Mouse (Mus musculus): Measurements from ENCODE around the gene Dock4. TPM values are rescaled to one million over a fixed set of nuclear protein-coding genes. Genes with fewer than 3 reads are reported as not detected.
A peak's percentile ranks its signal among the peaks of the same experiment; 100 is the strongest.

Dock4 gene
- total RNA-seq, 2 experiments from 2014 or later = 11.2 to 11.7 TPM

- DNase-seq = no peak
- intact Hi-C loops (cut with DNase I) = loop anchor here (5.0 kb wide), 1 partner anchor 176 kb away; no protein-coding TSS in a partner anchor
Observed at GRCm38 (mm10) chr12:40501141-40501540, 55.4 kb downstream of the Dock4 start.

GRCm38 (mm10) chr12:40503520-40503919 is 57.8 kb downstream of the Dock4 start:
- intact Hi-C loops (cut with DNase I) = loop anchor here (5.0 kb wide), 1 partner anchor 174 kb away; no protein-coding TSS in a partner anchor
- DNase-seq = no peak

- intact Hi-C loops (cut with DNase I) = loop anchor here (5.0 kb wide), 1 partner anchor 173 kb away; no protein-coding TSS in a partner anchor
- DNase-seq = no peak
Observed at GRCm38 (mm10) chr12:40504687-40505086, 58.9 kb downstream of the Dock4 start.

GRCm38 (mm10) chr12:40507823-40508390 is 62.2 kb downstream of the Dock4 start:
- intact Hi-C loops (cut with DNase I) = no loop called here
- DNase-seq = no peak

- no peak for DNase-seq
Observed at GRCm38 (mm10) chr12:40508416-40508815, 62.7 kb downstream of the Dock4 start.

GRCm38 (mm10) chr12:40511643-40512369 is 66.1 kb downstream of the Dock4 start:
- no peak for DNase-seq
- intact Hi-C loops (cut with DNase I) = no loop called here

More at GRCm38 (mm10) chr12:40508416-40508815, 62.7 kb downstream of the Dock4 start:
- intact Hi-C loops (cut with DNase I) = no loop called here

- DNase-seq = no peak
- intact Hi-C loops (cut with DNase I) = no loop called here
Observed at GRCm38 (mm10) chr12:40512370-40512693, 66.6 kb downstream of the Dock4 start.

GRCm38 (mm10) chr12:40512994-40513393 is 67.2 kb downstream of the Dock4 start:
- intact Hi-C loops (cut with DNase I) = no loop called here
- DNase-seq = no peak

GRCm38 (mm10) chr12:40514021-40514420 is 68.3 kb downstream of the Dock4 start:
- no peak for DNase-seq
- intact Hi-C loops (cut with DNase I) = no loop called here

GRCm38 (mm10) chr12:40522468-40522867 is 76.7 kb downstream of the Dock4 start:
- intact Hi-C loops (cut with DNase I) = loop anchor here (5.0 kb wide), 1 partner anchor 35 kb away; no protein-coding TSS in a partner anchor
- DNase-seq = no peak

GRCm38 (mm10) chr12:40523020-40523419 is 77.3 kb downstream of the Dock4 start:
- intact Hi-C loops (cut with DNase I) = loop anchor here (5.0 kb wide), 1 partner anchor 34 kb away; no protein-coding TSS in a partner anchor
- no peak for DNase-seq

- peak in 1 of 2 experiments; percentile 27 for DNase-seq
- intact Hi-C loops (cut with DNase I) = no loop called here
Observed at GRCm38 (mm10) chr12:40525045-40525444, 79.3 kb downstream of the Dock4 start.

GRCm38 (mm10) chr12:40535655-40536618 is 90.2 kb downstream of the Dock4 start:
- intact Hi-C loops (cut with DNase I) = no loop called here
- peak; percentile 26 to 37 for DNase-seq

GRCm38 (mm10) chr12:40537826-40538225 is 92.1 kb downstream of the Dock4 start:
- DNase-seq = no peak
- intact Hi-C loops (cut with DNase I) = no loop called here

GRCm38 (mm10) chr12:40538318-40538717 is 92.6 kb downstream of the Dock4 start:
- intact Hi-C loops (cut with DNase I) = no loop called here
- no peak for DNase-seq

GRCm38 (mm10) chr12:40538780-40539179 is 93.0 kb downstream of the Dock4 start:
- intact Hi-C loops (cut with DNase I) = no loop called here
- no peak for DNase-seq

GRCm38 (mm10) chr12:40544273-40544672 is 98.5 kb downstream of the Dock4 start:
- intact Hi-C loops (cut with DNase I) = no loop called here
- DNase-seq = no peak

GRCm38 (mm10) chr12:40546827-40547226 is 101.1 kb downstream of the Dock4 start:
- intact Hi-C loops (cut with DNase I) = no loop called here
- no peak for DNase-seq

GRCm38 (mm10) chr12:40551317-40551716 is 105.6 kb downstream of the Dock4 start:
- no peak for DNase-seq
- intact Hi-C loops (cut with DNase I) = no loop called here

GRCm38 (mm10) chr12:40552201-40552600 is 106.4 kb downstream of the Dock4 start:
- no peak for DNase-seq
- intact Hi-C loops (cut with DNase I) = no loop called here

- no peak for DNase-seq
Observed at GRCm38 (mm10) chr12:40553929-40554328, 108.2 kb downstream of the Dock4 start.

More at GRCm38 (mm10) chr12:40553929-40554328, 108.2 kb downstream of the Dock4 start:
- intact Hi-C loops (cut with DNase I) = no loop called here

All from heart, postnatal 36 days (tissue).